Mouse (Mus musculus) cerebellum, postnatal 10 days (tissue): ENCODE results near the gene Cfhr2.
"Not testable (repeated sequence)": the region's sequence is repeated elsewhere in the genome, so short reads cannot be mapped to it uniquely, and the experiment has no call there.

Experiments
- DNase-seq, 2 experiments: peaks; one replicate each; pipeline ENCODE4 v3.0.0; 2021; ENCODE audit warnings: mixed read lengths in 2 of 2

Cfhr2 gene

DNA sequence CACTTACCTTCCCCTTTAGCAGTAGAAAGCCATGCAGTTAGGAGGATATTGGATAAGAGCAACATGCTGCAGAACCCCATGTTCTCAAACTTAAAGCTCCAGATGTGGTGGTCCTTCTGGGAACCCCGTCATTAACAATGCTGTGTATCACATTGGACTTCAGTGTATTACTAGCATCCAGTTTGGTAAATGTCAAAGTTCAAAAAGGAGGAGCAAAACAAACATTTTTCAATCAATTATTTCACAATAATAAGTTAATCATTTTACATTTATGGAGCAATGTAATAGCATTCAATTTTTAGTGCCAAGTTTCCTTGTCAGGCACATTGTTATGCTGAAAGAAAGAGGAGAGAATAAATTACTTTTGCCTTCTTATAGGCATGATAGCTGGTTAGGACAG, at the start of gene Cfhr2:
TSS of gene Cfhr2 (minus strand) at position 155 of the 400 bp plus-strand sequence.
- no peak for DNase-seq

GRCm38 (mm10) chr1:139863751-139864150, 5.2 kb upstream of the Cfhr2 start:
- DNase-seq, result no peak

- no peak for DNase-seq
Measured at GRCm38 (mm10) chr1:139860176-139860575, 1.7 kb upstream of the Cfhr2 start.

- DNase-seq, result no peak
Measured at GRCm38 (mm10) chr1:139839699-139840098, 18.8 kb downstream of the Cfhr2 start.

DNA sequence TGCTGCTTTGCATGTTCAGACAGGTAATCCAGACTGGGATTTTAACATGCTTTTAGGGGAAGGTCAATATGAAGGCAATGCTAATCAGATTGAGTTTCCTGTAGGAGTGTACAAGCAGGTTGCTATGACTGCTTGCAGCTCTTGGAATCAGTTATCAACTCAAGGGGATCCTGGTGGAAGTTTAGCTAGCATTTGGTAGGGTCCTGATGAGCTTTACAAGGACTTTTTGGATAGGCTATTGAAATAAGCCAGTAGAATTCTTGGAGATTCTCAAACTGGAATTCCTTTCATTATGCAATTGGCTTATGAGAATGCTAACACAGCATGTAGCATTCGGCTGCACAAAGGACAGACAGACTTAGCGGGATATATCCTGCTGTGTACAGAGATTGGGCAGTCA, 19.2 kb downstream of the Cfhr2 start:
- no peak for DNase-seq

DNA sequence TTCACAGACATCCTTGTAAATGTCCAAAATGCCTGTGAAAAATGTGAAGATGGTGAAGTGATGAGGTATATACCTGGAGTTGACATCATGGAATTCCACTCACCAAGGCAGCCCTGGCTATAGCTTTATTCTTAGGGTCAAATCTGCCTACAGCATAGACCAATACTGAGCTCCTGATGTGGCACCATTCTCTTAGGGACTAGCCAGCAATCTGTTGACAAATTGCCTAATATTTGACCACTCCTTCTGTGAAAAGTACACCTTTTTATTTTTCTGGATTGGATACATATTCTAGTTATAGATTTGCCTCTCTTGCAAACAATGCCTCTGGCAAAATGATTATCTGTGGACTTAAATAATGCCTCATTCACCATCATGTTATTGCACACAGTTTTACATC, 49.9 kb downstream of the Cfhr2 start:
- DNase-seq, result no peak

DNA sequence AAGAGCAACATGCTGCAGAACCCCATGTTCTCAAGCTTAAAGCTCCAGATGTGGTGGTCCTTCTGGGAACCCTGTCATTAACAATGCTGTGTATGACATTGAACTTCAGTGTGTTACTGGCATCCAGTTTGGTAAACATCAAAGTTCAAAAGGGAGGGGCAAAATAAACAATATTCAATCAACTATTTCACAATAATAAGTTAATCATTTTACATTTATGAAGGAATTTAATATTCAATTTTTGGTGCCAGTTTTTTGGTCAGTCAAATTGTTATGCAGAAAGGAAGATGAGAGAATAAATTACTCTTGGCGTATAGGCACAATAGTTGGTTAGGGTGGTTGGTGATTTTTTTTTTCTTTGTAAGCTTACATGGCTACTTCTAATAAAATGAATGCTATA, 77.4 kb downstream of the Cfhr2 start, which contains the start of gene Gm4788:
TSS of gene Gm4788 (minus strand) at position 101 of the 400 bp plus-strand sequence.
- DNase-seq, result no peak

- not testable (repeated sequence) for DNase-seq
Measured at GRCm38 (mm10) chr1:139769913-139770312, 88.6 kb downstream of the Cfhr2 start.
